Mouse (Mus musculus) small intestine, adult 2 months (tissue): ENCODE data around the gene Basp1.

Source experiments
- CTCF ChIP-seq: fragments of 200-500 bp; IDR thresholded peaks from 2 replicates; pipeline ENCODE4 v1.5.1; 2012; ENCODE audit warnings: low read depth, mild to moderate bottlenecking, control low read depth, inconsistent platforms, low read length, moderate library complexity, mixed read lengths; ENCODE audit not compliant: insufficient replicate concordance, insufficient read length; ENCODE audit errors: extremely low read depth
- POLR2A ChIP-seq: fragments of 200-500 bp; IDR thresholded peaks from 2 replicates; pipeline ENCODE4 v1.6.1; 2012; ENCODE audit warnings: low read depth, mild to moderate bottlenecking, control low read depth, inconsistent platforms, low read length, moderate library complexity

- no peak for TF ChIP-seq CTCF
- no peak for TF ChIP-seq POLR2A
Measured at GRCm38 (mm10) chr15:25444208-25444607, 30.6 kb upstream of the Basp1 start.
